In the genomic region with DNA sequence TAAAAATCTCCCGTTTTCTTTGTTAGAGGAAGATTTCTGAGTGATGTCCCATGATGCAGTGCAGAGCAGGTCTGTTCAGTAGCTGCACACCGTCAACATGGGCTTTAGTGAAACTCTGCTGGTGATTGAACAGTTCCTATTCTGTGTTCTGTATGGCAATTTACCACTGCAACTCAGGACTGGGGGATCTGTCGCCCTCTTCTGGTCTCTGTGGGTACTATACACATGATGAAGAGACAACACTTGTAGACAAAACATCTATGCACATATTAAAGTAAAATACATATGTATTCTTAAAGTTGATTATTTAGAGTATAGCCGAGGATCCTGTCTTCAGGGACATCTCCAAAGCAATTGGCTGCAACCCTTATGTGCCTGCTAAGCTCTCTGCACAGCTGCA, we compare ENCODE assay signal across 11 mouse cellular contexts. TPM values are rescaled to one million over a fixed set of nuclear protein-coding genes. Genes with fewer than 3 reads are reported as not detected.
A peak's percentile ranks its signal among the peaks of the same experiment; 100 is the strongest.
DNase-seq lines count a peak whose midpoint lies in the region; ATAC-seq and TF ChIP-seq lines count a peak whose summit lies in the region.
"Had no signal": no experiment of that assay in that cellular context is flagged by ENCODE, and none has a peak within 500 bp of the region (broad histone marks: within the 10 kb centered on the region; RNA-seq: fewer than 3 reads in every experiment).

No protein-coding gene starts in this region.

- H3K9ac ChIP-seq in lung, postnatal 0 days (replicated peaks; ENCODE audit: low read depth): no peak overlapping the region

- H3K9me3 ChIP-seq in lung, postnatal 0 days (ENCODE audit: low read length): no peaks in the 10 kb centered on the region

- no peak for ATAC-seq in lung, postnatal 0 days

- H3K4me3 ChIP-seq in gastrocnemius, adult 2 months: no peak overlapping the region
- no peak overlapping the region for H3K4me3 ChIP-seq in lung, postnatal 0 days (ENCODE audit: low read depth, low read length)

- no peak for TF ChIP-seq EP300 in lung, postnatal 0 days (IDR thresholded peaks at IDR 0.05)

- no peaks in the 10 kb centered on the region for H3K27me3 ChIP-seq in lung, postnatal 0 days (replicated peaks; ENCODE audit: insufficient read depth, low read length)

- H3K4me2 ChIP-seq in lung, postnatal 0 days (replicated peaks; ENCODE audit: low read depth, low read length): no peak overlapping the region

- no peak for DNase-seq in gastrocnemius, adult 2 months
- no peak for DNase-seq in gastrocnemius, adult 18-20 months (ENCODE audit: low spot score)
- DNase-seq in lung, postnatal 0 days (ENCODE audit: low spot score): no peak
- no peak for DNase-seq in lung, postnatal 10 days
- DNase-seq in c-Kit-negative CD71-positive TER-119-positive erythroid progenitor cells, embryonic 14.5 days (ENCODE audit: low read depth, low spot score): peak; percentile 50
- peak; percentile 24 for DNase-seq in retina, postnatal 1 day
- no peak for DNase-seq in left cerebral cortex, adult 9 months (ENCODE audit: low spot score in 2 of 2)
- DNase-seq in urinary bladder, postnatal 10 days (ENCODE audit: low spot score): no peak
- DNase-seq: adrenal gland, adult 2 months; gastrocnemius, postnatal 25 days; kidney, adult 8-10 months had no signal

- H3K27ac ChIP-seq in gastrocnemius, adult 2 months: no peak overlapping the region
- H3K27ac ChIP-seq in lung, postnatal 0 days (ENCODE audit: low read length): no peak overlapping the region

- WGBS in lung, postnatal 0 days: 72% methylated on average over 4 of the region's 4 CpGs

- peak; percentile 17; the same call in 1 of the 2 replicates for TF ChIP-seq CTCF in gastrocnemius, adult 2 months (IDR thresholded peaks at IDR 0.05)
- TF ChIP-seq CTCF in lung, postnatal 0 days (IDR thresholded peaks at IDR 0.05): peak; percentile 50

- peaks cover 5% of the 10 kb centered on the region; the same call in 1 of the 2 replicates for H3K4me1 ChIP-seq in lung, postnatal 0 days (ENCODE audit: insufficient read depth, low read depth, low read length)

- intact Hi-C loops in gastrocnemius, adult 2 months (cut with DNase I): no loop called here

- no peaks in the 10 kb centered on the region for H3K36me3 ChIP-seq in lung, postnatal 0 days (ENCODE audit: insufficient read depth, low read length)

RNA-seq across cellular contexts. Expression of a gene that starts 45.4 kb away (rescaled TPM):
- 1 to 10 TPM; 1.5 to 2.3 TPM for total RNA-seq in gastrocnemius, adult 2 months (2021)
- 1 to 10 TPM in 1 of 2 experiments, under 1 TPM in 1; 0.98 to 2.3 TPM for total RNA-seq in gastrocnemius, adult 18-20 months (2021)
- polyA plus RNA-seq in lung, postnatal 0 days (2015; fragmentation: Nextera tagmentation; extraction: Ambion mirVana): 14.7 and 18.6 TPM in 2 replicates

Comparison
In these comparisons a context has a peak if more than half of its experiments do, and no peak if none do; other contexts are left out.
1. DNase-seq: peak in c-Kit-negative CD71-positive TER-119-positive erythroid progenitor cells, embryonic 14.5 days (single experiment) and retina, postnatal 1 day (single experiment); none in gastrocnemius, adult 2 months (single experiment), gastrocnemius, adult 18-20 months (single experiment), lung, postnatal 0 days (single experiment), lung, postnatal 10 days (single experiment), left cerebral cortex, adult 9 months (0 of 2) and urinary bladder, postnatal 10 days (single experiment).